Mouse (Mus musculus) MEL (cell line): ENCODE results near the gene Anks1. TPM values are rescaled to one million over a fixed set of nuclear protein-coding genes. Genes with fewer than 3 reads are reported as not detected.

Source experiments
- DNase-seq: peaks from one replicate; pipeline ENCODE4 v3.0.0; 2011; ENCODE audit warnings: low read depth, low spot score
- H3K27ac ChIP-seq: 2 replicates; pipeline ENCODE4 v1.5.1; 2012; ENCODE audit warnings: low read depth, mild to moderate bottlenecking, control low read depth, low read length, moderate library complexity; ENCODE audit not compliant: control insufficient read depth
- H3K27me3 ChIP-seq, 2 experiments: fragments of 150-350 bp in 1 of 2; sonication (generic) in 1 of 2; 2 replicates each; pipeline ENCODE4 v1.6.1; 2012; ENCODE audit warnings: low read length in 2 of 2, mild to moderate bottlenecking in 2 of 2, improper control_type of control experiment in 1 of 2, moderate library complexity in 1 of 2; ENCODE audit not compliant: insufficient read depth in 2 of 2, control insufficient read depth in 1 of 2
- H3K36me3 ChIP-seq, 2 experiments: 2 replicates each; pipeline ENCODE4 v1.6.1; 2012 to 2014; ENCODE audit warnings: low read length in 2 of 2, improper control_type of control experiment in 1 of 2, inconsistent platforms in 1 of 2, mild to moderate bottlenecking in 1 of 2; ENCODE audit not compliant: insufficient read depth in 2 of 2, control insufficient read depth in 1 of 2
- H3K4me1 ChIP-seq, 2 experiments: fragments of 150-350 bp in 1 of 2; sonication (generic) in 1 of 2; 2 replicates each; pipeline ENCODE4 v1.6.1; 2012; ENCODE audit warnings: low read length in 2 of 2, improper control_type of control experiment in 1 of 2, mild to moderate bottlenecking in 1 of 2; ENCODE audit not compliant: insufficient read depth in 2 of 2, control insufficient read depth in 1 of 2
- H3K4me3 ChIP-seq, 2 experiments: fragments of 150-350 bp in 1 of 2; sonication (generic) in 1 of 2; 2 replicates each; pipeline ENCODE4 v1.5.1; 2012; ENCODE audit warnings: low read depth in 2 of 2, low read length in 2 of 2, mild to moderate bottlenecking in 2 of 2, moderate library complexity in 2 of 2, control low read depth in 1 of 2, improper control_type of control experiment in 1 of 2; ENCODE audit not compliant: control insufficient read depth in 1 of 2, insufficient read depth in 1 of 2
- H3K79me2 ChIP-seq: 2 replicates; pipeline ENCODE4 v1.6.1; 2012; ENCODE audit warnings: mild to moderate bottlenecking, low read length, moderate library complexity; ENCODE audit not compliant: control insufficient read depth, poor library complexity, insufficient read depth
- H3K9ac ChIP-seq: 2 replicates; pipeline ENCODE4 v1.6.1; 2012; ENCODE audit warnings: low read depth, mild to moderate bottlenecking, control low read depth, low read length, moderate library complexity; ENCODE audit not compliant: control insufficient read depth, poor library complexity, severe bottlenecking
- H3K9me3 ChIP-seq: fragments of 150-350 bp; sonication (generic); replicated peaks from 2 replicates; pipeline ENCODE4 v1.6.1; 2012; ENCODE audit warnings: mild to moderate bottlenecking, low read length, improper control_type of control experiment, moderate library complexity; ENCODE audit not compliant: insufficient read depth
- CHD1 ChIP-seq: IDR thresholded peaks from 2 replicates; pipeline ENCODE4 v1.6.1; 2012; ENCODE audit warnings: low read depth, mild to moderate bottlenecking, inconsistent platforms, low read length, improper control_type of control experiment
- ELF1 ChIP-seq: IDR thresholded peaks from 2 replicates; pipeline ENCODE4 v1.6.1; 2014; ENCODE audit warnings: low read depth, mild to moderate bottlenecking, inconsistent platforms, low read length, improper control_type of control experiment, moderate library complexity
- ETS1 ChIP-seq: IDR thresholded peaks from 2 replicates; pipeline ENCODE4 v1.6.1; 2012; ENCODE audit warnings: low read depth, mild to moderate bottlenecking, inconsistent platforms, low read length, improper control_type of control experiment, moderate library complexity
- GABPA ChIP-seq: IDR thresholded peaks from 2 replicates; pipeline ENCODE4 v1.6.1; 2012; ENCODE audit warnings: low read depth, mild to moderate bottlenecking, inconsistent platforms, low read length, improper control_type of control experiment, moderate library complexity
- HCFC1 ChIP-seq: IDR thresholded peaks from 2 replicates; pipeline ENCODE4 v1.6.1; 2012; ENCODE audit warnings: low read depth, mild to moderate bottlenecking, inconsistent platforms, low read length, improper control_type of control experiment, moderate library complexity
- JUND ChIP-seq: IDR thresholded peaks from 2 replicates; pipeline ENCODE4 v1.6.1; 2011; ENCODE audit warnings: low read depth, mild to moderate bottlenecking, improper control_type of control experiment, low read length
- MAFK ChIP-seq: IDR thresholded peaks from 2 replicates; pipeline ENCODE4 v1.6.1; 2011; ENCODE audit warnings: low read depth, mild to moderate bottlenecking, low read length, improper control_type of control experiment, borderline replicate concordance
- MEF2A ChIP-seq: IDR thresholded peaks from 2 replicates; pipeline ENCODE4 v1.6.1; 2014; ENCODE audit warnings: low read depth, mild to moderate bottlenecking, inconsistent platforms, low read length, improper control_type of control experiment; ENCODE audit not compliant: poor library complexity, insufficient replicate concordance, severe bottlenecking; ENCODE audit errors: extremely low read depth
- MXI1 ChIP-seq: IDR thresholded peaks from 2 replicates; pipeline ENCODE4 v1.6.1; 2011; ENCODE audit warnings: mild to moderate bottlenecking, low read depth, low read length, improper control_type of control experiment
- MYC ChIP-seq: IDR thresholded peaks from 2 replicates; pipeline ENCODE4 v1.6.1; 2011; ENCODE audit warnings: low read depth, mild to moderate bottlenecking, low read length, improper control_type of control experiment, moderate library complexity
- NRF1 ChIP-seq: IDR thresholded peaks from 2 replicates; pipeline ENCODE4 v1.6.1; 2014; ENCODE audit warnings: low read depth, mild to moderate bottlenecking, inconsistent platforms, low read length, improper control_type of control experiment, moderate library complexity; ENCODE audit not compliant: poor library complexity, insufficient read depth, severe bottlenecking
- POLR2A ChIP-seq, 2 experiments: IDR thresholded peaks; 2 replicates each; pipeline ENCODE4 v1.6.1; 2011 to 2012; ENCODE audit warnings: low read length in 2 of 2, mild to moderate bottlenecking in 2 of 2, control low read depth in 1 of 2, improper control_type of control experiment in 1 of 2, low read depth in 1 of 2, moderate library complexity in 1 of 2; ENCODE audit not compliant: control insufficient read depth in 1 of 2, insufficient read depth in 1 of 2, poor library complexity in 1 of 2
- POLR2AphosphoS5 ChIP-seq: IDR thresholded peaks from 2 replicates; pipeline ENCODE4 v1.6.1; 2012; ENCODE audit warnings: low read depth, borderline replicate concordance, mild to moderate bottlenecking, inconsistent platforms, low read length, moderate library complexity, mixed read lengths
- RCOR1 ChIP-seq: IDR thresholded peaks from 2 replicates; pipeline ENCODE4 v1.6.1; 2012; ENCODE audit warnings: low read depth, mild to moderate bottlenecking, inconsistent platforms, low read length, improper control_type of control experiment
- SIN3A ChIP-seq: IDR thresholded peaks from 2 replicates; pipeline ENCODE4 v1.6.1; 2012; ENCODE audit warnings: low read length, improper control_type of control experiment, inconsistent platforms
- SMC3 ChIP-seq: IDR thresholded peaks from 2 replicates; pipeline ENCODE4 v1.6.1; 2011; ENCODE audit warnings: low read depth, low read length, improper control_type of control experiment
- TBP ChIP-seq: IDR thresholded peaks from 2 replicates; pipeline ENCODE4 v1.8.0; 2011; ENCODE audit warnings: low read depth, low read length, improper control_type of control experiment
- UBTF ChIP-seq: IDR thresholded peaks from 2 replicates; pipeline ENCODE4 v1.6.1; 2012; ENCODE audit warnings: low read depth, mild to moderate bottlenecking, inconsistent platforms, low read length, improper control_type of control experiment, moderate library complexity, borderline replicate concordance; ENCODE audit not compliant: insufficient read depth
- USF2 ChIP-seq, 2 experiments: IDR thresholded peaks; 2 replicates each; pipeline ENCODE4 v1.6.1; 2011 to 2012; ENCODE audit warnings: improper control_type of control experiment in 2 of 2, low read length in 2 of 2, borderline replicate concordance in 1 of 2, inconsistent platforms in 1 of 2, low read depth in 1 of 2, mild to moderate bottlenecking in 1 of 2; ENCODE audit not compliant: insufficient read depth in 1 of 2
- ZC3H11A ChIP-seq: IDR thresholded peaks from 2 replicates; pipeline ENCODE4 v1.6.1; 2012; ENCODE audit warnings: low read depth, mild to moderate bottlenecking, inconsistent platforms, low read length, improper control_type of control experiment
- polyA plus RNA-seq, 2 experiments: library from polyadenylated mRNA; stranded (reverse) in 1 of 2; unstranded in 1 of 2; fragments of >175 nt in 1 of 2; fragments of >200 nt in 1 of 2; gene quantifications; 2 replicates each; pipeline versions ENCODE4 v1.2.1 to v1.2.4; 2012; ENCODE audit warnings: low replicate concordance in 2 of 2, low read depth in 1 of 2; ENCODE audit not compliant: insufficient read length in 2 of 2, insufficient read depth in 1 of 2, missing spikeins in 1 of 2
- total RNA-seq: library from RNA; depleted of rRNA; stranded (reverse); fragments of 300-350 nt; gene quantifications from 2 replicates; pipeline ENCODE4 v1.2.3, GENCODE M21; 2012

Anks1 gene
- total and polyA plus RNA-seq, 3 experiments = 11.9 to 15.9 TPM; not detected in 1

- Histone ChIP-seq H3K9ac (no peak overlapping the region), H3K9me3 (no peaks in the 10 kb centered on the region), H3K27ac (no peak overlapping the region), H3K36me3 (no peaks in the 10 kb centered on the region), H3K4me1 (no peaks in the 10 kb centered on the region), H3K27me3 (no peaks in the 10 kb centered on the region), H3K4me3 (no peak overlapping the region), H3K79me2 (no peaks in the 10 kb centered on the region)
- no peak for DNase-seq
- TF ChIP-seq MYC (no peak), SIN3A (no peak)
Measured at GRCm38 (mm10) chr17:28050210-28050609, 141.1 kb downstream of the Anks1 start.

- H3K9ac ChIP-seq = no peak overlapping the region
- DNase-seq = no peak
- H3K27ac ChIP-seq = no peak overlapping the region
- no peak overlapping the region for H3K4me3 ChIP-seq
- no peak for TF ChIP-seq USF2 (IDR thresholded peaks at IDR 0.05; ENCODE audit: borderline replicate concordance in 1 of 2, insufficient read depth in 1 of 2, low read depth in 1 of 2, low read length in 2 of 2)
- no peak for TF ChIP-seq MAFK
- no peak for TF ChIP-seq HCFC1
- no peak for TF ChIP-seq RCOR1
- no peak for TF ChIP-seq POLR2A (IDR thresholded peaks at IDR 0.05; ENCODE audit: control insufficient read depth in 1 of 2, insufficient read depth in 1 of 2, low read depth in 1 of 2, low read length in 2 of 2, poor library complexity in 1 of 2)
- no peak for TF ChIP-seq ZC3H11A
- TF ChIP-seq JUND = no peak
- no peak for TF ChIP-seq SMC3
- no peak for TF ChIP-seq MXI1
- no peak for TF ChIP-seq ETS1
- no peak for TF ChIP-seq UBTF
- no peak for TF ChIP-seq MEF2A
- TF ChIP-seq GABPA = no peak
- TF ChIP-seq TBP = no peak
- TF ChIP-seq ELF1 = no peak
- no peak for TF ChIP-seq NRF1
- no peak for TF ChIP-seq CHD1
- TF ChIP-seq POLR2AphosphoS5 = no peak
- no peaks in the 10 kb centered on the region for H3K9me3 ChIP-seq
- H3K36me3 ChIP-seq = no peaks in the 10 kb centered on the region
- H3K4me1 ChIP-seq = no peaks in the 10 kb centered on the region
- no peaks in the 10 kb centered on the region for H3K79me2 ChIP-seq
- H3K27me3 ChIP-seq = no peaks in the 10 kb centered on the region
Measured at GRCm38 (mm10) chr17:28052293-28052863, 143.3 kb downstream of the Anks1 start.
